Mouse (Mus musculus): ENCODE measurements around the gene Wfdc16.

DNA sequence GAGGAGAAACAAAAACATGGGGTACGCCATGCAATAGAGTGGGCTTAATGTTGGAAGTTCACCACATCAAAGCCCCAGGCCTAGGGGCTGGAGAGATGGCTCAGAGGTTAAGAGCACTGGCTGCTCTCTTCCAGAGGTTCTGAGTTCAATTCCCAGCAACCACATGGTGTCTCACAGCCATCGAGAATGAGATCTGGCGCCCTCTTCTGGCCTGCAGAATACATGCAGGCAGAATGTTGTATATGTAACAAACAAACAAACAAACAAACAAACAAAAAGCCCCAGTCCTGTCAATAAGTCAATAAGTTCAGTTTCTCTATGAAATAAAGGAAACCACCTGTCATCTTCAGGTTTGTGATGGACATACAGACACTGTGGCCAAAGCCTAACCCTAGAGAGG, 38.4 kb downstream of the Wfdc16 start:
- no peak for TF ChIP-seq CTCF (IDR thresholded peaks at IDR 0.05; ENCODE audit: extremely low read depth, insufficient read depth, low read length)
- no peak for TF ChIP-seq POLR2A (IDR thresholded peaks at IDR 0.05; ENCODE audit: extremely low read depth, insufficient read depth, low read length)
